Mouse (Mus musculus): ENCODE data around the gene Sugp1. TPM values are rescaled to one million over a fixed set of nuclear protein-coding genes. Genes with fewer than 3 reads are reported as not detected.

The Sugp1 gene
- polyA plus RNA-seq, 1 experiment from 2014 or later = 25.4 TPM

GRCm38 (mm10) chr8:70114488-70114887 is 71.9 kb downstream of the Sugp1 start:
- Histone ChIP-seq H3K4me2 (no peak overlapping the region), H3K9ac (no peak overlapping the region), H3K27me3 (peaks cover 100% of the 10 kb centered on the region), H3K9me3 (replicated peaks) (no peaks in the 10 kb centered on the region), H3K27ac (no peak overlapping the region), H3K4me1 (replicated peaks) (no peaks in the 10 kb centered on the region; the same call in 1 of the 2 replicates), H3K36me3 (no peaks in the 10 kb centered on the region), H3K4me3 (no peak overlapping the region)
- 18% methylated on average over 6 of the region's 6 CpGs for WGBS
- ATAC-seq (replicated peaks; ENCODE audit: insufficient number of reproducible peaks, insufficient read depth, low FRiP score, low read depth) = no peak

DNA sequence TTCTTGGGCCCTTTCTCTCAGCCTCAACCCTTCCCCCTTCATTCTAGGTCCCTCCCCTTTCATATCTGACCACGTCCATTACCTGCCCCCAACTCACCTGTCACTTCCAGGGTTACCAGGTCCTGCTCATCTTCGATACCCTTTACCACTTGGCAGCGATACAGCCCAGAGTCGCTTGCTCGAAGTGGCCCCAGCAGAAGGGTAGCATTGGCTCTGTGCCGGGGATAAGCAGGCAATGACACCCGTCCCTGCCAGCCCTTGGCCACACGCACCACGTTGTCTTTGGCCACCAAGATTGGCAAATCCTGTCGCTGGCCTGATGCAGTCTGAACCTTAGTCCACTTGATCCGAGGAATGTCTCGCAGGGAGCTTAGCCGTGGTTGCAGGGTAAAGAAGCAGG is 72.3 kb downstream of the Sugp1 start:
- Histone ChIP-seq H3K27me3 (peaks cover 100% of the 10 kb centered on the region), H3K9ac (no peak overlapping the region), H3K4me2 (no peak overlapping the region), H3K4me3 (no peak overlapping the region), H3K36me3 (no peaks in the 10 kb centered on the region), H3K4me1 (replicated peaks) (no peaks in the 10 kb centered on the region; the same call in 1 of the 2 replicates), H3K27ac (no peak overlapping the region), H3K9me3 (replicated peaks) (no peaks in the 10 kb centered on the region)
- ATAC-seq (replicated peaks; ENCODE audit: insufficient number of reproducible peaks, insufficient read depth, low FRiP score, low read depth) = no peak
- 62% methylated on average over 13 of the region's 13 CpGs for WGBS

DNA sequence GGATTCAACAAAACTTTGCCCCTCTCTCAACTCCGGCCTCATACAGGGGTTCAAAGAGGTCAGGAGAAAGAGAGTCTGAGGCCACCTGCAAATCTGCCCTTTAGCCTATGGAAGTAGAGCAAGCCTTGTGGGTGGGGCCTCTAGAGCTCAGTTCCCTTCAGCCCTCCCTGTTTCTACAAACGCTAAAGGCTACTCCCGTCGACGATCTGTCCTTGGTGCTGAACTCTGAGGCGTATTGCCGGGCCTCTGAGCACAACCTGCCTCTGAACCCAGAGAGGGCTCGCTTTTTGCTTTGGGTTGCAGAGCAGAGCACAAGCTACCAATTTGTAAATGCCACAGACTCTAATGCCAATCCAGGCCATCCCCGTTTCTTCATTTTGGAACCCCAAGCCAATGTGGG is 75.0 kb downstream of the Sugp1 start:
- peaks cover 5% of the 10 kb centered on the region; the same call in 1 of the 2 replicates for H3K4me1 ChIP-seq (replicated peaks)
- no peak overlapping the region for H3K27ac ChIP-seq
- H3K27me3 ChIP-seq = peaks cover 97% of the 10 kb centered on the region
- H3K36me3 ChIP-seq = no peaks in the 10 kb centered on the region
- no peak for ATAC-seq (replicated peaks; ENCODE audit: insufficient number of reproducible peaks, insufficient read depth, low FRiP score, low read depth)
- H3K9ac ChIP-seq = no peak overlapping the region
- WGBS = 6% methylated on average over 9 of the region's 9 CpGs
- H3K4me3 ChIP-seq = no peak overlapping the region
- H3K4me2 ChIP-seq = no peak overlapping the region
- no peaks in the 10 kb centered on the region for H3K9me3 ChIP-seq (replicated peaks)

DNA sequence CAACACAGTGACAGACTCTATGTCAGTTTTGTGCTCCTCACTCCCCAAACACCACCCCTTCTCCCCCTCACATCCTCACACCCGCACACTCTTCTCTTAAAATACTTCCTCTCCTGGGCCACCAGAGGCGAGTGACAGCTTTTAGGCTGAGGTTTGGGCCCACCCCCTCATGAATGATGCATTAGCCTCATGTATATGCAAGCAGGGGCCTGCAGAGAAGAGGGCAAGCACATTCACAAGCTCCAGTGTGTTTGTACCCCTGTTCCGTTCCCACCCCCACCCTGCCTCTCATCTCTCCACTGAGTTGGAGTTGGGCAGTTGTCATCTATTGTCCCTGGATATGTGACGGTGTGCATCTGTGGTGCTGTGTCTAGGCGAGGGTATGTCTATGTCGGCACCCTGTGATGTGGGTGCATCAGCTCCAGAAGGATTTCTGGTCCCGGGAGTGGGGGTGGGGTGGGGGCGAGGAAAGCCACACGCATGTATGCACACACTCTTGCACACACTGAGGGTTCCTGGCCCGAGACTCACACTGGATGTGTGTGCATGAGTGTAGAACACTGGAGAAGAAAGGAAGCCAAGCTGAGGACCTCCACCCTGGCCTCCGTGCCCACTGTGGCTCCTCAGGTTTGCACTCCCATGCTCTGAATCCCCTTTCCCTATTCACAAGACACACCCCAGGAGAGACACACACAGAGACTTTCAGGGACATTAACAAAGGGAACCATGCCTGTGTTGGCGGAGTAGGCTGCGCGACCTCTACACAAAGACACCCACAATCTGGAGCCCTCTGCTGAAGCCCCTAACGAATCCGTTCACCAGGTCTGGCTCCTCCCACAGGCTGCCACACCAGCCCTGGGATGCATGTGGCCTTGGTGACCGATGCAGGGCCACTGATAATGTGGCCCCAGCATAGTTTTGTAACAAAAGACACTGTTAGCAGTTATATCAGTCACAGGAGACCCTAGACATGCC is 76.4 kb downstream of the Sugp1 start:
- peaks cover 87% of the 10 kb centered on the region for H3K27me3 ChIP-seq
- H3K4me1 ChIP-seq (replicated peaks) = peaks cover 5% of the 10 kb centered on the region; the same call in 1 of the 2 replicates
- WGBS = 18% methylated on average over 17 of the region's 17 CpGs

DNA sequence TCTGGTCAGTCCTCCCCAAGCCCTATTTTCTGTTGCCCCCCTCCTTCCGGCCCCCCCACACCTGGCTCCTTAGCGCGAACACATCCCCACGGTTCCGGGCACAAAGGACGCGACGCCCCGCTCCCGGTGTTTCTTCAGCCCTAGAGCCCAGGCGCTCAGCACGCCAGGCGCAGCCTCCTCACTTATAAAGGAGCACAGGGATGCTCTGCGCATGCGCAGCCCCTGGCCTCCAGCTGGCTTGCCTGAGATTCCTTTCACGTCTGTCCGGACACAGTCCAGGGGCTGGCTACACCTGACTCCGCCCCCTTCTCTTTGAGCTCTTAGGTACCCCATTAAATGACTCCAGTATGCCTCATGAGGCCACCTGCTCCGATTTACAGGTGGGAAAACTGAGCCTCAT is 78.1 kb downstream of the Sugp1 start, which contains the start of gene Ncan:
Ncan (minus strand) TSS at position 207 of the 400 bp plus-strand sequence.
- H3K4me2 ChIP-seq = 0 out of 2 replicates have a peak within 1 kb of the TSS, but pooled peaks have one; percentile 20
- H3K27ac ChIP-seq = no peak within 1 kb of the TSS
- H3K27me3 ChIP-seq = peaks cover 75% of the 10 kb centered on the region
- WGBS = 3% methylated on average over 19 of the region's 19 CpGs
- no peaks in the 10 kb centered on the region for H3K9me3 ChIP-seq (replicated peaks)
- no peak within 1 kb of the TSS for H3K4me3 ChIP-seq
- no peaks in the 10 kb centered on the region for H3K36me3 ChIP-seq
- no peak within 1 kb of the TSS for H3K9ac ChIP-seq
- peaks cover 5% of the 10 kb centered on the region; the same call in 1 of the 2 replicates for H3K4me1 ChIP-seq (replicated peaks)
- no peak for ATAC-seq (replicated peaks; ENCODE audit: insufficient number of reproducible peaks, insufficient read depth, low FRiP score, low read depth)

More for the DNA sequence above, 76.4 kb downstream of the Sugp1 start:
- Histone ChIP-seq H3K4me2 (no peak overlapping the region), H3K27ac (no peak overlapping the region), H3K9ac (no peak overlapping the region), H3K9me3 (replicated peaks) (no peaks in the 10 kb centered on the region), H3K36me3 (no peaks in the 10 kb centered on the region), H3K4me3 (no peak overlapping the region)
- ATAC-seq (replicated peaks; ENCODE audit: insufficient number of reproducible peaks, insufficient read depth, low FRiP score, low read depth) = no peak

Small RNA genes lying within 50 kb of the gene (microRNA-seq; reads per million reads assigned to microRNA genes)
- gene Mir7066 = not detected

Other genes with a start within 250 kb of the Sugp1 start
- 5.4 and 8.9 TPM in 2 replicates for gene Gmip, start 234.1 kb upstream of the Sugp1 start, polyA plus RNA-seq (2015; fragmentation: Nextera tagmentation; extraction: Ambion mirVana)
- 0.15 and 0.30 TPM in 2 replicates for gene Lpar2, start 220.4 kb upstream of the Sugp1 start, polyA plus RNA-seq (2015; fragmentation: Nextera tagmentation; extraction: Ambion mirVana)
- 2.6 and 5.6 TPM in 2 replicates for gene Pbx4, start 210.3 kb upstream of the Sugp1 start, polyA plus RNA-seq (2015; fragmentation: Nextera tagmentation; extraction: Ambion mirVana)
- 0.37 and 0.75 TPM in 2 replicates for gene Cilp2, start 155.1 kb upstream of the Sugp1 start, polyA plus RNA-seq (2015; fragmentation: Nextera tagmentation; extraction: Ambion mirVana)
- gene Tssk6, start 140.6 kb upstream of the Sugp1 start, polyA plus RNA-seq (2015; fragmentation: Nextera tagmentation; extraction: Ambion mirVana) = 1.5 and 1.8 TPM in 2 replicates
- 316 and 390 TPM in 2 replicates for gene Ndufa13, start 140.3 kb upstream of the Sugp1 start, polyA plus RNA-seq (2015; fragmentation: Nextera tagmentation; extraction: Ambion mirVana)
- gene Yjefn3, start 140.1 kb upstream of the Sugp1 start, polyA plus RNA-seq (2015; fragmentation: Nextera tagmentation; extraction: Ambion mirVana) = 5.9 and 10.1 TPM in 2 replicates
- 33.2 and 46.3 TPM in 2 replicates for gene Gatad2a, start 46.4 kb upstream of the Sugp1 start, polyA plus RNA-seq (2015; fragmentation: Nextera tagmentation; extraction: Ambion mirVana)
- 32.0 and 43.5 TPM in 2 replicates for gene Mau2, start 79 bp upstream of the Sugp1 start, polyA plus RNA-seq (2015; fragmentation: Nextera tagmentation; extraction: Ambion mirVana)
- gene Tm6sf2, start 30.1 kb downstream of the Sugp1 start, polyA plus RNA-seq (2015; fragmentation: Nextera tagmentation; extraction: Ambion mirVana) = 0.60 and 1.0 TPM in 2 replicates
- gene Hapln4, start 40.6 kb downstream of the Sugp1 start, polyA plus RNA-seq (2015; fragmentation: Nextera tagmentation; extraction: Ambion mirVana) = 0.03 TPM in 1 of 2 replicates, not detected in the other
- 0.16 and 0.71 TPM in 2 replicates for gene Ncan, start 78.1 kb downstream of the Sugp1 start, polyA plus RNA-seq (2015; fragmentation: Nextera tagmentation; extraction: Ambion mirVana)
- gene Nr2c2ap, start 88.5 kb downstream of the Sugp1 start, polyA plus RNA-seq (2015; fragmentation: Nextera tagmentation; extraction: Ambion mirVana) = 29.5 and 35.6 TPM in 2 replicates
- gene Rfxank, start 96.3 kb downstream of the Sugp1 start, polyA plus RNA-seq (2015; fragmentation: Nextera tagmentation; extraction: Ambion mirVana) = 16.5 and 19.9 TPM in 2 replicates
- gene Borcs8, start 96.7 kb downstream of the Sugp1 start, polyA plus RNA-seq (2015; fragmentation: Nextera tagmentation; extraction: Ambion mirVana) = 31.5 and 38.7 TPM in 2 replicates
- 0.28 and 0.44 TPM in 2 replicates for gene Mef2b, start 96.9 kb downstream of the Sugp1 start, polyA plus RNA-seq (2015; fragmentation: Nextera tagmentation; extraction: Ambion mirVana)
- 77.6 and 89.7 TPM in 2 replicates for gene Tmem161a, start 129.5 kb downstream of the Sugp1 start, polyA plus RNA-seq (2015; fragmentation: Nextera tagmentation; extraction: Ambion mirVana)
- gene Slc25a42, start 169.5 kb downstream of the Sugp1 start, polyA plus RNA-seq (2015; fragmentation: Nextera tagmentation; extraction: Ambion mirVana) = 7.6 and 12.5 TPM in 2 replicates
- 22.1 and 27.4 TPM in 2 replicates for gene Sugp2, start 191.4 kb downstream of the Sugp1 start, polyA plus RNA-seq (2015; fragmentation: Nextera tagmentation; extraction: Ambion mirVana)
- gene Armc6, start 191.7 kb downstream of the Sugp1 start, polyA plus RNA-seq (2015; fragmentation: Nextera tagmentation; extraction: Ambion mirVana) = 16.4 and 24.0 TPM in 2 replicates
- 24.2 and 33.6 TPM in 2 replicates for gene Homer3, start 240.0 kb downstream of the Sugp1 start, polyA plus RNA-seq (2015; fragmentation: Nextera tagmentation; extraction: Ambion mirVana)

Data from heart, embryonic 15.5 days (tissue).